Mouse (Mus musculus) liver, embryonic 14.5 days (tissue): ENCODE measurements at regions not wholly inside any gene's neighbourhood (a gene's known extent, or its start where the extent isn't known, plus 50 kb on each side); places are given as distances from the start of the nearest gene placed in this dataset.

Experiments used
- ATAC-seq: fragments of 200-750 bp; cut with Nextera tagmentation; 2 replicates; pipeline ENCODE4 v1.8.0; 2017; ENCODE audit warnings: moderate number of reproducible peaks, mild to moderate bottlenecking, moderate library complexity; ENCODE audit not compliant: insufficient read depth
- DNase-seq, 3 experiments: peaks; one replicate each; pipeline ENCODE4 v3.0.0-alpha.2; 2012 to 2013; ENCODE audit warnings: low read depth in 3 of 3, low spot score in 3 of 3
- H3K27ac ChIP-seq: fragments of 300-500 bp; sonication (generic); 2 replicates; pipeline ENCODE4 v1.5.1; 2014; ENCODE audit warnings: moderate library complexity, mild to moderate bottlenecking, control low read depth, inconsistent platforms
- H3K27me3 ChIP-seq: fragments of 300-500 bp; sonication (generic); 2 replicates; pipeline ENCODE4 v1.6.1; 2014; ENCODE audit warnings: mild to moderate bottlenecking, low read length, moderate library complexity; ENCODE audit not compliant: control insufficient read depth, insufficient read depth
- H3K36me3 ChIP-seq: fragments of 300-500 bp; sonication (generic); replicated peaks from 2 replicates; pipeline ENCODE4 v1.6.1; 2014; ENCODE audit warnings: low read depth; ENCODE audit not compliant: control insufficient read depth, insufficient read depth
- H3K4me1 ChIP-seq, 2 experiments: fragments of 200-500 bp in 1 of 2; fragments of 300-500 bp in 1 of 2; sonication (generic) in 1 of 2; replicated peaks; 2 replicates each; pipeline ENCODE4 v1.6.1; 2012 to 2014; ENCODE audit warnings: antibody characterized with exemption in 1 of 2, inconsistent platforms in 1 of 2, low read length in 1 of 2; ENCODE audit not compliant: control insufficient read depth in 2 of 2, insufficient read depth in 2 of 2
- H3K4me2 ChIP-seq: fragments of 300-500 bp; sonication (generic); 2 replicates; pipeline ENCODE4 v1.6.1; 2014; ENCODE audit warnings: low read depth, mild to moderate bottlenecking, control low read depth, moderate library complexity
- H3K4me3 ChIP-seq, 2 experiments: fragments of 200-500 bp in 1 of 2; fragments of 300-500 bp in 1 of 2; sonication (generic) in 1 of 2; 2 replicates each; pipeline ENCODE4 v1.5.1; 2012 to 2014; ENCODE audit warnings: low read depth in 2 of 2, low read length in 2 of 2, mild to moderate bottlenecking in 2 of 2, control low read depth in 1 of 2, inconsistent platforms in 1 of 2, moderate library complexity in 1 of 2; ENCODE audit not compliant: insufficient read depth in 1 of 2
- H3K9ac ChIP-seq: fragments of 300-500 bp; sonication (generic); replicated peaks from 2 replicates; pipeline ENCODE4 v1.6.1; 2014; ENCODE audit warnings: mild to moderate bottlenecking, control low read depth, moderate library complexity
- H3K9me3 ChIP-seq: fragments of 300-500 bp; sonication (generic); 2 replicates; pipeline ENCODE4 v1.6.1; 2016; ENCODE audit warnings: low read length, mixed read lengths; ENCODE audit not compliant: control insufficient read depth
- CTCF ChIP-seq: IDR thresholded peaks from 2 replicates; pipeline ENCODE4 v1.5.1; 2016; ENCODE audit warnings: antibody characterized with exemption, low read depth, control low read depth
- EP300 ChIP-seq: IDR thresholded peaks from 2 replicates; pipeline ENCODE4 v1.6.1; 2016; ENCODE audit warnings: antibody characterized with exemption, low read depth
- WGBS: fragments of 180-500 bp; shearing (Covaris S2); extraction: QIAGEN DNeasy Blood & Tissue Kit; methylation state at CpG from one replicate; pipeline ENCODE4 v1.1.7; 2014; ENCODE audit not compliant: insufficient replicate concordance; 5-methylcytosine and 5-hydroxymethylcytosine counted together

- H3K27me3 ChIP-seq = peaks cover 6% of the 10 kb centered on the region
- ATAC-seq = no peak
- WGBS = 59% methylated on average over 9 of the region's 9 CpGs
These were observed 80.1 kb downstream of the Gm572 start for GRCm38 (mm10) chr4:148723208-148723607.

GRCm38 (mm10) chr4:148723934-148724719 lies 80.1 kb upstream of the Casz1 start:
- TF ChIP-seq CTCF (no peak), EP300 (no peak)
- Histone ChIP-seq H3K9ac (no peak overlapping the region), H3K4me2 (peak overlapping the region; percentile 37), H3K9me3 (no peaks in the 10 kb centered on the region), H3K27ac (no peak overlapping the region), H3K4me1 (no peaks in the 10 kb centered on the region), H3K36me3 (no peaks in the 10 kb centered on the region), H3K4me3 (peak overlapping the region in 1 of 2 experiments; percentile 21; a peak in 1 of 4 replicates), H3K27me3 (peaks cover 6% of the 10 kb centered on the region)
- no peak for ATAC-seq
- WGBS = 5% methylated on average over 37 of the region's 39 CpGs
- DNase-seq = no peak

More at GRCm38 (mm10) chr4:148723208-148723607, 80.1 kb downstream of the Gm572 start:
- Histone ChIP-seq H3K9ac (no peak overlapping the region), H3K9me3 (no peaks in the 10 kb centered on the region), H3K4me2 (no peak overlapping the region), H3K36me3 (no peaks in the 10 kb centered on the region), H3K4me1 (no peaks in the 10 kb centered on the region), H3K4me3 (no peak overlapping the region), H3K27ac (no peak overlapping the region)
- DNase-seq = no peak
- TF ChIP-seq EP300 = no peak
- no peak for TF ChIP-seq CTCF

GRCm38 (mm10) chr4:148728800-148729199 lies 75.4 kb upstream of the Casz1 start:
- Histone ChIP-seq H3K4me2 (no peak overlapping the region), H3K4me3 (no peak overlapping the region), H3K27me3 (peaks cover 6% of the 10 kb centered on the region), H3K9me3 (no peaks in the 10 kb centered on the region), H3K27ac (no peak overlapping the region), H3K9ac (no peak overlapping the region), H3K4me1 (no peaks in the 10 kb centered on the region), H3K36me3 (no peaks in the 10 kb centered on the region)
- ATAC-seq (no peak), DNase-seq (no peak)
- no peak for TF ChIP-seq EP300
- TF ChIP-seq CTCF = no peak
- 72% methylated on average over 5 of the region's 5 CpGs for WGBS

GRCm38 (mm10) chr4:148731586-148731985 lies 72.6 kb upstream of the Casz1 start:
- Histone ChIP-seq H3K36me3 (no peaks in the 10 kb centered on the region), H3K27me3 (no peaks in the 10 kb centered on the region), H3K27ac (no peak overlapping the region), H3K4me1 (no peaks in the 10 kb centered on the region), H3K4me2 (no peak overlapping the region), H3K9ac (no peak overlapping the region), H3K9me3 (no peaks in the 10 kb centered on the region), H3K4me3 (no peak overlapping the region)
- DNase-seq (no peak), ATAC-seq (no peak)
- 51% methylated on average over 3 of the region's 3 CpGs for WGBS
- TF ChIP-seq CTCF = 0 out of 2 replicates have a peak, but pooled peaks have one; percentile 8
- no peak for TF ChIP-seq EP300

- TF ChIP-seq CTCF (no peak), EP300 (no peak)
- Histone ChIP-seq H3K36me3 (no peaks in the 10 kb centered on the region), H3K27me3 (no peaks in the 10 kb centered on the region), H3K9me3 (no peaks in the 10 kb centered on the region), H3K9ac (no peak overlapping the region), H3K4me3 (no peak overlapping the region), H3K4me2 (no peak overlapping the region), H3K4me1 (no peaks in the 10 kb centered on the region), H3K27ac (no peak overlapping the region)
- DNase-seq = no peak
- ATAC-seq = no peak
- whole genome bisulfite sequencing = 54% methylated on average over 9 of the region's 9 CpGs
These were observed 70.2 kb upstream of the Casz1 start for GRCm38 (mm10) chr4:148734061-148734460.
